Mouse (Mus musculus) frontal cortex, postnatal 10 days (tissue): ENCODE results near the gene Spata2l.
"Not testable (repeated sequence)": the region's sequence is repeated elsewhere in the genome, so short reads cannot be mapped to it uniquely, and the experiment has no call there.

Source experiments
- DNase-seq, 2 experiments: peaks; one replicate each; pipeline ENCODE4 v3.0.0; 2022; ENCODE audit warnings: low spot score in 2 of 2, mixed read lengths in 1 of 2

The Spata2l gene

GRCm38 (mm10) chr8:123247748-123248147 lies 11.7 kb upstream of the Spata2l start:
- no peak for DNase-seq

GRCm38 (mm10) chr8:123245543-123245942 lies 9.5 kb upstream of the Spata2l start:
- DNase-seq: no peak

GRCm38 (mm10) chr8:123244382-123244781 lies 8.3 kb upstream of the Spata2l start:
- no peak for DNase-seq

GRCm38 (mm10) chr8:123243053-123243452 lies 7.0 kb upstream of the Spata2l start:
- no peak for DNase-seq

GRCm38 (mm10) chr8:123242107-123242923 lies 6.3 kb upstream of the Spata2l start:
- no peak for DNase-seq

GRCm38 (mm10) chr8:123239398-123239797 lies 3.4 kb upstream of the Spata2l start:
- DNase-seq: no peak

- DNase-seq: peak; percentile 79 to 81
These were observed 1.0 kb downstream of the Spata2l start for GRCm38 (mm10) chr8:123234918-123235519.

GRCm38 (mm10) chr8:123233760-123234159 lies 2.3 kb downstream of the Spata2l start:
- no peak for DNase-seq

- no peak for DNase-seq
These were observed 2.7 kb downstream of the Spata2l start for GRCm38 (mm10) chr8:123233300-123233699.

GRCm38 (mm10) chr8:123232553-123232952 lies 3.5 kb downstream of the Spata2l start:
- DNase-seq: no peak

- no peak for DNase-seq
These were observed 4.3 kb downstream of the Spata2l start for GRCm38 (mm10) chr8:123231742-123232141.

- not testable (repeated sequence) for DNase-seq
These were observed 5.7 kb downstream of the Spata2l start for GRCm38 (mm10) chr8:123230326-123230725.

- no peak for DNase-seq
These were observed 7.6 kb downstream of the Spata2l start for GRCm38 (mm10) chr8:123228416-123228815.

GRCm38 (mm10) chr8:123224278-123225266 lies 11.5 kb downstream of the Spata2l start, which contains the start of gene Cdk10:
Cdk10 (plus strand) TSS chr8:123224842.
- peak; percentile 79 to 89 for DNase-seq

GRCm38 (mm10) chr8:123220917-123221316 lies 15.1 kb downstream of the Spata2l start:
- DNase-seq: no peak

- DNase-seq: no peak
These were observed 20.6 kb downstream of the Spata2l start for GRCm38 (mm10) chr8:123215430-123215829.

- no peak for DNase-seq
These were observed 22.8 kb downstream of the Spata2l start for GRCm38 (mm10) chr8:123213118-123213772.

GRCm38 (mm10) chr8:123212321-123213117 lies 23.5 kb downstream of the Spata2l start, which contains the start of the genes Chmp1a and Spata33:
Chmp1a (minus strand) TSS chr8:123212763.
Spata33 (plus strand) TSS chr8:123212832.
- peak; percentile 88 for DNase-seq

GRCm38 (mm10) chr8:123211876-123212275 lies 24.2 kb downstream of the Spata2l start:
- no peak for DNase-seq

GRCm38 (mm10) chr8:123203571-123203970 lies 32.5 kb downstream of the Spata2l start:
- DNase-seq: no peak
